Mouse (Mus musculus): ENCODE data around the gene March10. TPM values are rescaled to one million over a fixed set of nuclear protein-coding genes. Genes with fewer than 3 reads are reported as not detected.

The March10 gene
- polyA plus RNA-seq, 1 experiment from 2014 or later: not detected

- ATAC-seq: no peak
- Histone ChIP-seq H3K27me3 (replicated peaks) (no peaks in the 10 kb centered on the region; the same call in 1 of the 2 replicates), H3K9me3 (replicated peaks) (no peaks in the 10 kb centered on the region), H3K4me2 (no peak overlapping the region), H3K4me1 (peaks cover 63% of the 10 kb centered on the region), H3K27ac (no peak overlapping the region), H3K36me3 (0 out of 2 replicates have a peak, but pooled peaks cover 4% of the 10 kb centered on the region), H3K4me3 (no peak overlapping the region), H3K9ac (no peak overlapping the region)
- WGBS (ENCODE audit: insufficient replicate concordance): 86% methylated on average over 9 of the region's 9 CpGs
Observed at GRCm38 (mm10) chr11:105348495-105348982, 108.0 kb downstream of the March10 start.

GRCm38 (mm10) chr11:105347162-105348161, 109.1 kb downstream of the March10 start:
- H3K9me3 ChIP-seq (replicated peaks): no peaks in the 10 kb centered on the region
- 0 out of 2 replicates have a peak, but pooled peaks cover 4% of the 10 kb centered on the region for H3K36me3 ChIP-seq
- H3K9ac ChIP-seq: no peak overlapping the region
- ATAC-seq: peak; percentile 67
- WGBS (ENCODE audit: insufficient replicate concordance): 46% methylated on average over 28 of the region's 28 CpGs
- peak overlapping the region; percentile 29; the same call in 1 of the 2 replicates for H3K4me2 ChIP-seq
- no peak overlapping the region for H3K4me3 ChIP-seq
- H3K27ac ChIP-seq: no peak overlapping the region
- peaks cover 52% of the 10 kb centered on the region for H3K4me1 ChIP-seq
- H3K27me3 ChIP-seq (replicated peaks): no peaks in the 10 kb centered on the region

- no peak for ATAC-seq
- 48% methylated on average over 2 of the region's 2 CpGs for WGBS (ENCODE audit: insufficient replicate concordance)
Observed at GRCm38 (mm10) chr11:105345284-105345683, 111.3 kb downstream of the March10 start.

GRCm38 (mm10) chr11:105338596-105339390, 117.7 kb downstream of the March10 start:
- Histone ChIP-seq H3K9me3 (replicated peaks) (no peaks in the 10 kb centered on the region), H3K4me3 (no peak overlapping the region), H3K36me3 (no peaks in the 10 kb centered on the region), H3K27me3 (replicated peaks) (no peaks in the 10 kb centered on the region), H3K9ac (no peak overlapping the region), H3K27ac (no peak overlapping the region), H3K4me2 (no peak overlapping the region), H3K4me1 (0 out of 2 replicates have a peak, but pooled peaks cover 4% of the 10 kb centered on the region)
- 71% methylated on average over 12 of the region's 12 CpGs for WGBS (ENCODE audit: insufficient replicate concordance)
- ATAC-seq: no peak

More at GRCm38 (mm10) chr11:105345284-105345683, 111.3 kb downstream of the March10 start:
- Histone ChIP-seq H3K9me3 (replicated peaks) (no peaks in the 10 kb centered on the region), H3K36me3 (0 out of 2 replicates have a peak, but pooled peaks cover 4% of the 10 kb centered on the region), H3K4me2 (no peak overlapping the region), H3K27ac (no peak overlapping the region), H3K27me3 (replicated peaks) (no peaks in the 10 kb centered on the region), H3K4me3 (no peak overlapping the region), H3K9ac (no peak overlapping the region), H3K4me1 (peaks cover 33% of the 10 kb centered on the region)

- H3K9me3 ChIP-seq (replicated peaks): no peaks in the 10 kb centered on the region
- no peak for ATAC-seq
- H3K4me2 ChIP-seq: no peak overlapping the region
- 0 out of 2 replicates have a peak overlapping the region, but pooled peaks have one; percentile 6 for H3K27ac ChIP-seq
- 0 out of 2 replicates have a peak, but pooled peaks cover 7% of the 10 kb centered on the region for H3K27me3 ChIP-seq (replicated peaks)
- H3K36me3 ChIP-seq: no peaks in the 10 kb centered on the region
- 47% methylated on average over 8 of the region's 8 CpGs for WGBS (ENCODE audit: insufficient replicate concordance)
- H3K4me3 ChIP-seq: no peak overlapping the region
- no peak overlapping the region for H3K9ac ChIP-seq
- H3K4me1 ChIP-seq: 0 out of 2 replicates have a peak, but pooled peaks cover 4% of the 10 kb centered on the region
Observed at GRCm38 (mm10) chr11:105333867-105334670, 122.5 kb downstream of the March10 start.

GRCm38 (mm10) chr11:105332468-105332867, 124.1 kb downstream of the March10 start:
- no peak for ATAC-seq
- Histone ChIP-seq H3K27me3 (replicated peaks) (0 out of 2 replicates have a peak, but pooled peaks cover 7% of the 10 kb centered on the region), H3K4me1 (0 out of 2 replicates have a peak, but pooled peaks cover 4% of the 10 kb centered on the region), H3K9ac (no peak overlapping the region), H3K36me3 (no peaks in the 10 kb centered on the region), H3K9me3 (replicated peaks) (no peaks in the 10 kb centered on the region), H3K27ac (no peak overlapping the region), H3K4me2 (no peak overlapping the region), H3K4me3 (no peak overlapping the region)
- WGBS (ENCODE audit: insufficient replicate concordance): 53% methylated on average over 8 of the region's 8 CpGs

GRCm38 (mm10) chr11:105331732-105332131, 124.8 kb downstream of the March10 start:
- no peak overlapping the region for H3K27ac ChIP-seq
- H3K9me3 ChIP-seq (replicated peaks): no peaks in the 10 kb centered on the region
- H3K27me3 ChIP-seq (replicated peaks): 0 out of 2 replicates have a peak, but pooled peaks cover 7% of the 10 kb centered on the region
- no peak for ATAC-seq
- H3K36me3 ChIP-seq: no peaks in the 10 kb centered on the region
- H3K4me2 ChIP-seq: no peak overlapping the region
- H3K4me3 ChIP-seq: no peak overlapping the region
- WGBS (ENCODE audit: insufficient replicate concordance): 55% methylated on average over 10 of the region's 10 CpGs
- 0 out of 2 replicates have a peak, but pooled peaks cover 4% of the 10 kb centered on the region for H3K4me1 ChIP-seq
- no peak overlapping the region for H3K9ac ChIP-seq

- 0 out of 2 replicates have a peak, but pooled peaks cover 4% of the 10 kb centered on the region for H3K4me1 ChIP-seq
- no peak for ATAC-seq
- no peaks in the 10 kb centered on the region for H3K9me3 ChIP-seq (replicated peaks)
- H3K27me3 ChIP-seq (replicated peaks): 0 out of 2 replicates have a peak, but pooled peaks cover 7% of the 10 kb centered on the region
- no peaks in the 10 kb centered on the region for H3K36me3 ChIP-seq
- 60% methylated on average over 3 of the region's 3 CpGs for WGBS (ENCODE audit: insufficient replicate concordance)
- no peak overlapping the region for H3K4me2 ChIP-seq
- H3K27ac ChIP-seq: no peak overlapping the region
- no peak overlapping the region for H3K9ac ChIP-seq
- H3K4me3 ChIP-seq: no peak overlapping the region
Observed at GRCm38 (mm10) chr11:105331129-105331528, 125.4 kb downstream of the March10 start.

- Histone ChIP-seq H3K36me3 (no peaks in the 10 kb centered on the region), H3K9me3 (replicated peaks) (no peaks in the 10 kb centered on the region), H3K9ac (no peak overlapping the region), H3K27ac (no peak overlapping the region), H3K4me3 (no peak overlapping the region), H3K4me2 (no peak overlapping the region), H3K27me3 (replicated peaks) (0 out of 2 replicates have a peak, but pooled peaks cover 7% of the 10 kb centered on the region), H3K4me1 (0 out of 2 replicates have a peak, but pooled peaks cover 4% of the 10 kb centered on the region)
- ATAC-seq: no peak
- 55% methylated on average over 9 of the region's 9 CpGs for WGBS (ENCODE audit: insufficient replicate concordance)
Observed at GRCm38 (mm10) chr11:105329962-105330361, 126.6 kb downstream of the March10 start.

GRCm38 (mm10) chr11:105327101-105327500, 129.4 kb downstream of the March10 start:
- no peak overlapping the region for H3K9ac ChIP-seq
- H3K4me1 ChIP-seq: no peaks in the 10 kb centered on the region
- H3K9me3 ChIP-seq (replicated peaks): no peaks in the 10 kb centered on the region
- no peak for ATAC-seq
- H3K4me2 ChIP-seq: no peak overlapping the region
- 82% methylated on average over 3 of the region's 3 CpGs for WGBS (ENCODE audit: insufficient replicate concordance)
- 0 out of 2 replicates have a peak, but pooled peaks cover 7% of the 10 kb centered on the region for H3K27me3 ChIP-seq (replicated peaks)
- H3K4me3 ChIP-seq: no peak overlapping the region
- H3K27ac ChIP-seq: no peak overlapping the region
- no peaks in the 10 kb centered on the region for H3K36me3 ChIP-seq

- H3K9me3 ChIP-seq (replicated peaks): no peaks in the 10 kb centered on the region
- no peak overlapping the region for H3K4me3 ChIP-seq
- H3K9ac ChIP-seq: no peak overlapping the region
- 70% methylated on average over 5 of the region's 5 CpGs for WGBS (ENCODE audit: insufficient replicate concordance)
- H3K27me3 ChIP-seq (replicated peaks): no peaks in the 10 kb centered on the region
- H3K27ac ChIP-seq: no peak overlapping the region
- ATAC-seq: no peak
- H3K36me3 ChIP-seq: no peaks in the 10 kb centered on the region
- no peak overlapping the region for H3K4me2 ChIP-seq
- H3K4me1 ChIP-seq: no peaks in the 10 kb centered on the region
Observed at GRCm38 (mm10) chr11:105323530-105323929, 133.0 kb downstream of the March10 start.

Measured in liver, embryonic 12.5 days (tissue).